Mouse (Mus musculus): ENCODE results near the gene Magi1.

GRCm38 (mm10) chr6:94251358-94251945, 32.3 kb downstream of the Magi1 start:
- TF ChIP-seq EP300 (IDR thresholded peaks at IDR 0.05; ENCODE audit: low read depth) (no peak), CTCF (IDR thresholded peaks at IDR 0.05; ENCODE audit: low read depth) (no peak)
